ENCODE assay signal across 28 mouse cellular contexts in genomic region chr6:99182777-99183176, GRCm38 (mm10).
"Had no signal": no experiment of that assay in that cellular context is flagged by ENCODE, and none has a peak within 500 bp of the region (broad histone marks: within the 10 kb centered on the region; RNA-seq: fewer than 3 reads in every experiment).

No protein-coding gene starts in this region.

- H3K4me2 ChIP-seq: embryonic facial prominence, embryonic 12.5 days; embryonic facial prominence, embryonic 13.5 days; embryonic facial prominence, embryonic 15.5 days; forebrain, embryonic 12.5 days; forebrain, embryonic 13.5 days; forebrain, embryonic 15.5 days had no signal

- H3K9me3 ChIP-seq: embryonic facial prominence, embryonic 10.5 days; embryonic facial prominence, embryonic 12.5 days; embryonic facial prominence, embryonic 13.5 days; embryonic facial prominence, embryonic 15.5 days; forebrain, embryonic 10.5 days; forebrain, embryonic 12.5 days; forebrain, embryonic 13.5 days; forebrain, embryonic 15.5 days had no signal

- H3K4me3 ChIP-seq: embryonic facial prominence, embryonic 10.5 days; embryonic facial prominence, embryonic 12.5 days; embryonic facial prominence, embryonic 13.5 days; embryonic facial prominence, embryonic 15.5 days; erythroblast, embryonic 14.5 days; forebrain, embryonic 10.5 days; forebrain, embryonic 12.5 days; forebrain, embryonic 13.5 days; forebrain, embryonic 15.5 days; gastrocnemius, adult 2 months; heart, adult 2 months had no signal

- H3K27me3 ChIP-seq: embryonic facial prominence, embryonic 12.5 days; embryonic facial prominence, embryonic 13.5 days; embryonic facial prominence, embryonic 15.5 days; forebrain, embryonic 12.5 days; forebrain, embryonic 13.5 days; forebrain, embryonic 15.5 days had no signal

- H3K9ac ChIP-seq: embryonic facial prominence, embryonic 12.5 days; embryonic facial prominence, embryonic 13.5 days; embryonic facial prominence, embryonic 15.5 days; forebrain, embryonic 12.5 days; forebrain, embryonic 13.5 days; forebrain, embryonic 15.5 days; forebrain, postnatal 0 days had no signal

- H3K27ac ChIP-seq: embryonic facial prominence, embryonic 10.5 days; embryonic facial prominence, embryonic 12.5 days; embryonic facial prominence, embryonic 13.5 days; embryonic facial prominence, embryonic 15.5 days; forebrain, embryonic 10.5 days; forebrain, embryonic 12.5 days; forebrain, embryonic 13.5 days; forebrain, embryonic 15.5 days; gastrocnemius, adult 2 months; heart, adult 2 months had no signal

- ATAC-seq: forebrain, embryonic 13.5 days; forebrain, embryonic 14.5 days; forebrain, embryonic 15.5 days; forebrain, embryonic 16.5 days; forebrain, postnatal 0 days had no signal

- H3K36me3 ChIP-seq: embryonic facial prominence, embryonic 10.5 days; embryonic facial prominence, embryonic 12.5 days; embryonic facial prominence, embryonic 13.5 days; embryonic facial prominence, embryonic 15.5 days; forebrain, embryonic 10.5 days; forebrain, embryonic 12.5 days; forebrain, embryonic 15.5 days had no signal

- DNase-seq: cerebellum, adult 2 months; cerebellum, adult 8-10 months; cerebellum, adult 9-10 months; cerebellum, adult 9-11 months; cerebellum, postnatal 10 days; cerebellum, postnatal 14 days; cerebellum, postnatal 25 days; cerebellum, postnatal 36 days; embryo, embryonic 11 days; forebrain, postnatal 0 days; gastrocnemius, adult 2 months; gastrocnemius, postnatal 10 days; gastrocnemius, postnatal 14 days; gastrocnemius, postnatal 25 days; gastrocnemius, postnatal 36 days; heart, adult 18-20 months; heart, adult 2 months had no signal

- H3K4me1 ChIP-seq: embryonic facial prominence, embryonic 12.5 days; embryonic facial prominence, embryonic 13.5 days; embryonic facial prominence, embryonic 15.5 days had no signal
